Mouse (Mus musculus) testis, postnatal 14 days (tissue): ENCODE results near the gene Itgb4.
A peak's percentile ranks its signal among the peaks of the same experiment; 100 is the strongest.

Experiments used
- DNase-seq: peaks from one replicate; pipeline ENCODE4 v3.0.0; 2021; ENCODE audit warnings: low spot score

The Itgb4 gene

GRCm38 (mm10) chr11:115970006-115970673 is 4.4 kb upstream of the Itgb4 start:
- no peak for DNase-seq

GRCm38 (mm10) chr11:115971016-115971415 is 3.5 kb upstream of the Itgb4 start:
- DNase-seq: no peak

DNA sequence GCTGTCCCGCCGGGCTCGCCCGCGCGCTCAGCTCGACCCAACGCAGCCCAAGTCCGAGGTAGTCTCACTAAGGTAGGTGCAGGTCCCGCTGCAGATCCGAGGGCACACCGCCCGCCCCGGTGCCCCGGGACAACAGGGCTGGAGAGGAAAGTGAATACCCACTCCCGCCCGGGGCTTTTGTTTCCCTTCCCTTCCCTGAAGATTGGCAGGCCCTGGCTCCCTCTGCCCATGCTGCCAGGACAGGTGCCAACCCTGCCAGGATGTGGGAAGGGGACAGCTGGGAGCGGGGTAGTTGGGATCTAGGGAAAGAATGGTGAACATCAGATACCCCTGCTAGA is 543 bp downstream of the Itgb4 start:
- DNase-seq: no peak

GRCm38 (mm10) chr11:115975544-115975943 is 1.0 kb downstream of the Itgb4 start:
- no peak for DNase-seq

DNA sequence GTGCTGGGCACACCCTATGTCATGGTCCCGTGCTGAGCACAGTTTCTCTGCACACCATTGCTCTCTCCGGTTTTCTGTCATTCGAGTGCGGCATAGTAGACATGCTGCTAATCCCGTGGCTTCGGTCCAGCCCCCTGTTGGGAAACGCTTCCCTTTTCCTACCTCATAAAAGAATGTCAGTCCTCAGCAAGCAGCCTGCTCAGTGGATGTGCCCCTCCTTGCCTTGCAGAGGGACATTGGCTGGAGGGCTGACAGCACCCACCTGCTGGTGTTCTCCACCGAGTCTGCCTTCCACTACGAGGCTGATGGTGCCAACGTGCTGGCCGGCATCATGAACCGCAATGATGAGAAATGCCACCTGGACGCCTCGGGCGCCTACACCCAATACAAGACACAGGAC is 8.0 kb downstream of the Itgb4 start:
- no peak for DNase-seq

- DNase-seq: no peak
Measured at GRCm38 (mm10) chr11:115983291-115983690, 8.8 kb downstream of the Itgb4 start.

- DNase-seq: no peak
Measured at GRCm38 (mm10) chr11:115989686-115990085, 15.2 kb downstream of the Itgb4 start.

DNA sequence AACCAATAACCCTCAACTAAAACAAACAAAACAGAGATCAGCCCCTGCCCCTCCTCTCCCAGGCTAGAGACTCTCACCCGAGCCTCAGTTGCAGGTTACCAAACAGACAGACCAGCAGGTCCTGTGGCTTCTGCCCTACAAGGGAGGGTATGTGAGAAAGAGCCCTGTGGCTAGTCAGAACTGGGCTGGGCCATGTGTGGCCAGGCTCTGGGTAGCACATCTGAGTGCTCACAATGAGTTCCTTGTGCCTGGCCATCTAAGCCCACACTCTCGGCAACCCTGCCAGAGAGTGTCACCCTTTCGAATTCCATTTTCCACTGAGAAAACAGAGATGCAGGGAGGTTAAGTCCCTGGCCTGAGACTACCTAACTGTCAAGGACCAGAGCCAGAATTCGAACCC is 17.6 kb downstream of the Itgb4 start:
- DNase-seq: no peak

DNA sequence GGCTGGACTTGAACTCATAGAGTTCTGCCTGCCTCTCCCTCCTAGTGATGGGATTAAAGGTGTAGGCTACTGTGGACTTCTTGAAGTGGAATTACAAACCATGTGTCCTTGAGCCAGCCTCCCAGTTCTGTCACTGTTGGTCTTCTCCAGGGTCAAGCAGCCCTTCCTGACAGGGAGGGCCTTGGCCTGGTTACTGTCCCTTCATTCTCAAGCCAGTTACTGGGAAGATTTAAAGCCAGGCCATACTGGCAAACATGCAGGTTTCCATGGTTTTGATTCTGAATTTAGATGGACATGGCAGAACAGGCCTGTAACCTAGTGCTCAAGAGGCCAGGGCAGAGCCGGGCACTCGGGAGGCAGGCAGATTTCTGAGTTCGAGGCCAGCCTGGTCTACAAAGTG is 20.7 kb downstream of the Itgb4 start:
- no peak for DNase-seq

DNA sequence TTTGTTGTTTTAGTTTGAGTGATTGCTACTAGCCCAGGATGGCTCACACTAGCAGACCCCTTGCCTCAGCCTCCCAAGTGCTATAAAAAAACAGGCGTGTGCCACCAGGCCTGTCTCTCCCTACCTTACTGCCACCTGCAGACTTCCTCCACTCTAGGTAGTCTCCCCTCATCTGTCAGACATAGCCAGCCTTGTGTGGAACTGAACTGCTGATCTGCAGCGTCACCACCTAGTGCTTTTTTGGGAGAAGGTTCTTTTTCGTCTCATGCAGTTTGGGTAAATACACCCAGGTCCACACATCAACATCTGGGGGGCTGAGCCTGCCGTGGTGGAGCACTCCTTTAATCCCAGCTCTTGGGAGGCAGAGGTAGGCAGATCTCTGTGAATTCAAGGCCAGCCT is 22.5 kb downstream of the Itgb4 start:
- no peak for DNase-seq

DNA sequence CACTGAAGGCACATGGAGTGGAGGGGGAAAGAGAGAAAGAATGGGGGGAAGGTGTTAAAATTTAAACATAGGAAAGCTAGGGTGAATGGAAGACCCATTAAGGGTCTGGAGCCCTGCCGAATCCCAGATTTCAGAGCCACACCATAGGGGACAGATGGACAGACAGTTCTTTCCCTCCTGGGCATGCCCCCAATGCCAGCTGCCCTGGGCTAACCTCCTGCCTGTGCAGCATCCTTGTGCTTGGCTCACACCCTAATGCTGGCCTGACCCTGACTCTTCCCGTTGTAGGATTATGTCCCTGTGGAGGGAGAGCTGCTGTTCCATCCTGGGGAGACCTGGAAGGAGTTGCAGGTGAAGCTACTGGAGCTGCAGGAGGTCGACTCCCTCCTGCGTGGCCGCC is 23.2 kb downstream of the Itgb4 start:
- no peak for DNase-seq

GRCm38 (mm10) chr11:115999027-115999426 is 24.5 kb downstream of the Itgb4 start:
- no peak for DNase-seq

- DNase-seq: no peak
Measured at GRCm38 (mm10) chr11:115999538-116000143, 25.1 kb downstream of the Itgb4 start.

GRCm38 (mm10) chr11:116000607-116001006 is 26.1 kb downstream of the Itgb4 start:
- no peak for DNase-seq

DNA sequence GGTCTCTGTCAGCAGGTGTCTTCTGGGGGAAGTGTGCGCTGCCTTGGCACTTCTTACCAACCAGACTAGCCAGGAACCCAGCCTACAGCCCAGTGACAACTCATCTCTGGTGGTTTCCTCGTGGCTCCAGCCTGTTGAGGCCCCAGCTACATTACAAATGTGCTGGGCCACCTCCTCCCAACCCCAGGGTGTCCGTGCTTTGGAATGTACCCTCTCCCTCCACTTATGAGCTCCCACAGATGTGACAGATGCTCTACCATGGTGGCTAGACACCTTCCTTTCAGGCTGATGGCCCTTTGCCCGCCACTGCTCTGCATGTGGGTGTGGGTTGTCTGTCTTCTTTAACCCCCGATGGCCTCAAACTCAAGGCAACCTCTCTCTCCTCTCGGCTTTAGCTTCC is 27.2 kb downstream of the Itgb4 start:
- no peak for DNase-seq

DNA sequence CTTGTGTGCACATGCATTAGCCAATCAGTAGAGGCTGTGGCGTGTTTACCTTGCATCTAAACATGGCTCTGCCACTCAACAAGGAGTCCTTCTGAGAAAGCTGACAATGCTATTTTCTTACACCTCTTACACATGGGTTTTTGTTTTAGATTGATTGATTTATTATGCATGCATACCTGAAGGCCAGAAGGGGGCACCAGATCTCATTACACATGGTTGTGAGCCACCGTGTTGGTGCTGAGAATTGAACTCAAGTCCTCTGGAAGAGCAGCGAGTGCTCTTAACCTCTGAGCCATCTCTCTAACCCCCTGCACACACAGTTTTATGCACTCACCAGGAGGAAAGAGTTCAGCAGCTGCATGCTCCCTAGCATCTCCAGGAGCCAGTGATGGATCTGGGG is 28.4 kb downstream of the Itgb4 start:
- DNase-seq: no peak

- DNase-seq: no peak
Measured at GRCm38 (mm10) chr11:116004186-116004823, 29.8 kb downstream of the Itgb4 start.

GRCm38 (mm10) chr11:116004840-116005700 is 30.6 kb downstream of the Itgb4 start:
- peak; percentile 66 for DNase-seq

DNA sequence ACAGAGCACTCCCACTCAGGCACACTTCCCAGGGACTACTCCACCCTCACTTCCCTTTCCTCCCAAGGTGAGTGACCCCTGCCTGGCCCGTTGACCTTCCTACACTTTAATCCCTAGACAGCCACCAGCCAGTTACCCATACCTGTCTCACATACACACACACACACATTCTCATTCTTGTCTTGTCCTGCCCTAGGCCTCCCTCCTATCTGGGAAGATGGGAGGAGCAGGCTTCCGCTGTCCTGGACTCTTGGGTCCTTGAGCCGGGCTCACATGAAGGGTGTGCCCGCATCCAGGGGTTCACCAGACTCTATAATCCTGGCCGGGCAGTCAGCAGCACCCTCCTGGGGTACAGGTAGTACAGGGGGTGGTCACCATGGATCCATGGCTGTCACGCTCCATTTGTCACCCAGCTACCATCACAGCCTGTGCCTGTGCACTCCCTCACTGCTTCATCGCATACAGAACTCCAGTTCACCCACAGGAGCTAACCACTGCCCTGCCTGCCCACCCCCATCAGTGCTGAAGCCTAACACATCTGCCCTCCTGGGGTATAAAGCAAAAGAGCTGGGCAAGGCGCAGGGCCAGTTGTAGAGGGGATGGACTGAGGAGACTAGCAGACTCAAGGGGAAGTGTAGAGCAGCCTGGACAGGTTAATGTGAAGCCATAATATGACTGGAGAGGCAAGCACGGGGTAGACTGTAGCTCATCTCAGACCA is 31.4 kb downstream of the Itgb4 start:
- no peak for DNase-seq

DNA sequence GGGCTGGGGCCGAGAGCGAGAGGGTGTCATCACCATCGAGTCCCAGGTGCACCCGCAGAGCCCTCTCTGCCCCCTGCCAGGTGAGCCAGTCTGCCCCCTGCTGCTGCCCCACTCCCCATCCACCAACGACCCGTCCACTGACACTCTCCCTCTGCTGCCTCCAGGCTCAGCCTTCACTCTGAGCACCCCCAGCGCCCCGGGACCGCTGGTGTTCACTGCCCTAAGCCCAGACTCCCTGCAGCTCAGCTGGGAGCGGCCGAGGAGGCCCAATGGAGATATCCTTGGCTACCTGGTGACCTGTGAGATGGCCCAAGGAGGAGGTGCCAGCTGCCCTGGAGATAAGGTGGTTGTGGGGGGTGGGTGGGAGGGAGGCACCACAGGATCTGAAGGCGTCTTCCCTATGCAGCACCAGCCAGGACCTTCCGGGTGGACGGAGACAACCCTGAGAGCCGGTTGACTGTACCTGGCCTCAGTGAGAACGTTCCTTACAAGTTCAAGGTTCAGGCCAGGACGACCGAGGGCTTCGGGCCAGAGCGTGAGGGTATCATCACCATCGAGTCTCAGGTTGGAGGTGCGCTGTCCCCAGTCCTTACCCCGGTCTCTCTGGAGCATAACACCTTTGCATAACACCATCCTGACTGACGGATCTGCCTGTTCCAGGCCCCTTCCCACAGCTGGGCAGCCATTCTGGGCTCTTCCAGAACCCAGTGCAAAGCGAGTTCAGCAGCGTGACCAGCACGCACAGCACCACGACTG is 32.8 kb downstream of the Itgb4 start:
- DNase-seq: no peak

- DNase-seq: no peak
Measured at GRCm38 (mm10) chr11:116008411-116008810, 33.9 kb downstream of the Itgb4 start.
